Mouse (Mus musculus) stomach, postnatal 0 days (tissue): Measurements from ENCODE around the gene Mta2. TPM values are rescaled to one million over a fixed set of nuclear protein-coding genes. Genes with fewer than 3 reads are reported as not detected.

Experiments used
- ATAC-seq: fragments of 200-750 bp; cut with Nextera tagmentation; 2 replicates; pipeline ENCODE4 v1.8.0; 2017; ENCODE audit not compliant: low FRiP score, low TSS enrichment
- DNase-seq: peaks from one replicate; pipeline ENCODE4 v3.0.0-alpha.2; 2016; ENCODE audit warnings: low spot score
- H3K27ac ChIP-seq: fragments of 300-500 bp; sonication (generic); replicated peaks from 2 replicates; pipeline ENCODE4 v1.5.1; 2014; ENCODE audit warnings: mild to moderate bottlenecking, control low read depth
- H3K27me3 ChIP-seq: fragments of 300-500 bp; sonication (generic); 2 replicates; pipeline ENCODE4 v1.6.1; 2014; ENCODE audit warnings: low read length; ENCODE audit not compliant: control insufficient read depth, insufficient read depth
- H3K36me3 ChIP-seq: fragments of 300-500 bp; sonication (generic); 2 replicates; pipeline ENCODE4 v1.6.1; 2014; ENCODE audit warnings: low read length, mixed read lengths; ENCODE audit not compliant: control insufficient read depth, insufficient read depth
- H3K4me1 ChIP-seq: fragments of 300-500 bp; sonication (generic); replicated peaks from 2 replicates; pipeline ENCODE4 v1.6.1; 2014; ENCODE audit warnings: antibody characterized with exemption; ENCODE audit not compliant: control insufficient read depth, insufficient read depth
- H3K4me2 ChIP-seq: fragments of 300-500 bp; sonication (generic); replicated peaks from 2 replicates; pipeline ENCODE4 v1.6.1; 2014; ENCODE audit warnings: low read depth, mild to moderate bottlenecking, control low read depth, moderate library complexity
- H3K4me3 ChIP-seq: fragments of 300-500 bp; sonication (generic); 2 replicates; pipeline ENCODE4 v1.5.1; 2014; ENCODE audit warnings: low read depth, low read length, control low read depth
- H3K9ac ChIP-seq: fragments of 300-500 bp; sonication (generic); 2 replicates; pipeline ENCODE4 v1.6.1; 2014; ENCODE audit warnings: mild to moderate bottlenecking, low read length, control low read depth, mixed read lengths
- H3K9me3 ChIP-seq: fragments of 300-500 bp; sonication (generic); 2 replicates; pipeline ENCODE4 v1.6.1; 2016; ENCODE audit warnings: low read length; ENCODE audit not compliant: control insufficient read depth
- CTCF ChIP-seq: IDR thresholded peaks from 2 replicates; pipeline ENCODE4 v1.5.1; 2016; ENCODE audit warnings: antibody characterized with exemption, low read depth, mild to moderate bottlenecking, moderate library complexity
- EP300 ChIP-seq: optimal IDR thresholded peaks from 2 replicates; pipeline ENCODE3; 2016; ENCODE audit warnings: antibody characterized with exemption
- WGBS: fragments of 180-500 bp; shearing (Covaris S2); extraction: QIAGEN DNeasy Blood & Tissue Kit; methylation state at CpG from one replicate; pipeline ENCODE4 v1.1.7; 2014; 5-methylcytosine and 5-hydroxymethylcytosine counted together
- polyA plus RNA-seq: library from polyadenylated mRNA; unstranded; fragments of >200 nt; fragmentation: Nextera tagmentation; extraction: Ambion mirVana; gene quantifications from 2 replicates; pipeline ENCODE4 v1.2.1, GENCODE M21; 2015

Mta2 gene
- polyA plus RNA-seq, 1 experiment from 2014 or later: 68.0 TPM

- Histone ChIP-seq H3K4me2 (peak overlapping the region; percentile 76), H3K9me3 (no peaks in the 10 kb centered on the region), H3K27ac (peak overlapping the region; percentile 99), H3K4me3 (peak overlapping the region; percentile 91), H3K4me1 (peaks cover 27% of the 10 kb centered on the region), H3K36me3 (no peaks in the 10 kb centered on the region), H3K9ac (peak overlapping the region; percentile 97), H3K27me3 (no peaks in the 10 kb centered on the region)
- WGBS: 27% methylated on average over 12 of the region's 12 CpGs
- ATAC-seq (peak; percentile 16), DNase-seq (peak; percentile 90)
- TF ChIP-seq CTCF (peak; percentile 92), EP300 (no peak)
These were observed 51.3 kb downstream of the Mta2 start for GRCm38 (mm10) chr19:8992769-8993624.

DNA sequence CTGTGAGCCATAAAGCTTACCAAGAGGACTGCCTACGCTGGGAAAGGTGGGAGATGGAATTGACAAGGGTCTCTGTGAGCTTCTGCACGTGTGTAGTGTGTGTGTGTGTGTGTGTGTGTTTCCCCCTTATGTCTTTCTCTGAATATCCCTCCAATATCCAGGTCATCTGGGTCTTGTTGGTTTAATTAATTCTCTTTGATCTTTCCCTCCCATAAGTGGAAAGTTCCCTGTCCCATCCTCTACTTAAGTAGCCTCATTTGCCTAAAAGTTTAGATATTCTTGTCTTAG is 51.9 kb downstream of the Mta2 start:
- Histone ChIP-seq H3K4me1 (peaks cover 27% of the 10 kb centered on the region), H3K27me3 (no peaks in the 10 kb centered on the region), H3K36me3 (no peaks in the 10 kb centered on the region), H3K9me3 (no peaks in the 10 kb centered on the region), H3K4me2 (peak overlapping the region; percentile 76), H3K9ac (no peak overlapping the region; the same call in 1 of the 2 replicates), H3K4me3 (peak overlapping the region; percentile 10; the same call in 1 of the 2 replicates), H3K27ac (peak overlapping the region; percentile 99)
- TF ChIP-seq EP300: no peak
- TF ChIP-seq CTCF: no peak
- DNase-seq (no peak), ATAC-seq (no peak)
- WGBS: 55% methylated on average over 2 of the region's 2 CpGs

DNA sequence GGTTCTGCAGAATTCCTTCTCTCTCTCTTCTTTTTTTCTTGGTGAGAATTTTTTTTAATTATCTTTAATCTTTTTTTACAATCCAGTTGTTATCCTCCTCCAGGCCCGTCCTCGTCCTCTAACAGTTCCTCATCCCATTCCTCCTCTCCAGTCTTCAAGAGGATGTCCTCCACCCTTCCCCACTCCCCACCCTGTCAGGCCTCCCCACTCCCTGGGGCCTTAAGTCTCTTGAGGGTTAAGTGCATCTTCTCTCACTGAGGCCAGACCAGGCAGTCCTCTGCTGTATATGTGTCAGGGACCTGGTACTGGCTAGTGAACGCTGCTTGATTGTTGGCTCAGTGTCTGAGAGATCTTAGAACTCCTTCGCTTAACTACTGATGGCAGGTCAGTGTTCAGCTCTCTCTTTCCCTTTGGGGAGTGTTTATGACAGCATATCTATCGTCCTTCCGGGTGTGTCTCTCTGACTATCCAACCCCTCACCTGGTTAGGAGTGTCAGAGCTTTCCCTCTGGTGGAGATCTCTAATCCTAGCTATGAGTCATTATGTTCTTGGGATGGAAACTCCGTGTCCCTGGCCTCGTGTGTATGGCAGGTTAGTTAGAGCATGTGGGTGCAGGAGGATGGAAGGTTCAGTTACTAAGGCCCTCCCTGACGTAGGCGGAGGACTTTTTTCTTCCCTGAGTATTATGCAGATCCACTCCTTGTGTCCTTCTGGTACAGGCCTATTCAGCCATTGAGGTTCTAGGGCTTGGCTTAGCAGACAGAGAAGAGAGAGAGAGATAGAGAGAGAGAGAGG is 53.3 kb downstream of the Mta2 start:
- WGBS: 45% methylated on average over 10 of the region's 10 CpGs
- Histone ChIP-seq H3K4me3 (no peak overlapping the region), H3K36me3 (peaks cover 6% of the 10 kb centered on the region; the same call in 1 of the 2 replicates), H3K9me3 (no peaks in the 10 kb centered on the region), H3K27ac (peak overlapping the region; percentile 82), H3K4me2 (peak overlapping the region; percentile 29), H3K9ac (no peak overlapping the region), H3K27me3 (no peaks in the 10 kb centered on the region), H3K4me1 (peaks cover 33% of the 10 kb centered on the region)
- ATAC-seq (peak; percentile 30), DNase-seq (peak; percentile 44)
- TF ChIP-seq CTCF (peak; percentile 18; the same call in 1 of the 2 replicates), EP300 (no peak)

- no peak overlapping the region for H3K4me3 ChIP-seq
- no peaks in the 10 kb centered on the region for H3K27me3 ChIP-seq
- DNase-seq (no peak), ATAC-seq (no peak)
- WGBS: 79% methylated on average over 6 of the region's 6 CpGs
- H3K27ac ChIP-seq: peak overlapping the region; percentile 91
- TF ChIP-seq EP300 (no peak), CTCF (peak; percentile 47; the same call in 1 of the 2 replicates)
- peaks cover 18% of the 10 kb centered on the region for H3K36me3 ChIP-seq
- H3K4me2 ChIP-seq: no peak overlapping the region
- no peaks in the 10 kb centered on the region for H3K9me3 ChIP-seq
- no peak overlapping the region for H3K9ac ChIP-seq
- peaks cover 33% of the 10 kb centered on the region for H3K4me1 ChIP-seq
These were observed 54.9 kb downstream of the Mta2 start for GRCm38 (mm10) chr19:8996601-8997000.

GRCm38 (mm10) chr19:8997546-8997945 is 55.9 kb downstream of the Mta2 start:
- no peak overlapping the region for H3K4me3 ChIP-seq

More at GRCm38 (mm10) chr19:8997546-8997945, 55.9 kb downstream of the Mta2 start:
- Histone ChIP-seq H3K4me2 (peak overlapping the region; percentile 32), H3K9ac (0 out of 2 replicates have a peak overlapping the region, but pooled peaks have one; percentile 2), H3K4me1 (peaks cover 27% of the 10 kb centered on the region), H3K27me3 (no peaks in the 10 kb centered on the region), H3K27ac (peak overlapping the region; percentile 91), H3K36me3 (peaks cover 27% of the 10 kb centered on the region), H3K9me3 (no peaks in the 10 kb centered on the region)
- DNase-seq (peak; percentile 95), ATAC-seq (peak; percentile 96)
- TF ChIP-seq EP300: no peak
- peak; percentile 36 for TF ChIP-seq CTCF
- 10% methylated on average over 4 of the region's 4 CpGs for WGBS
